Mouse (Mus musculus) liver, postnatal 0 days (tissue): ENCODE results near the gene Gm15217.

Experiments
- CTCF ChIP-seq: sonication (generic); IDR thresholded peaks from 2 replicates; pipeline ENCODE4 v1.5.1; 2016; ENCODE audit warnings: antibody characterized with exemption, low read depth
- EP300 ChIP-seq: IDR thresholded peaks from 2 replicates; pipeline ENCODE4 v1.6.1; 2016; ENCODE audit warnings: antibody characterized with exemption, low read depth, mild to moderate bottlenecking

DNA sequence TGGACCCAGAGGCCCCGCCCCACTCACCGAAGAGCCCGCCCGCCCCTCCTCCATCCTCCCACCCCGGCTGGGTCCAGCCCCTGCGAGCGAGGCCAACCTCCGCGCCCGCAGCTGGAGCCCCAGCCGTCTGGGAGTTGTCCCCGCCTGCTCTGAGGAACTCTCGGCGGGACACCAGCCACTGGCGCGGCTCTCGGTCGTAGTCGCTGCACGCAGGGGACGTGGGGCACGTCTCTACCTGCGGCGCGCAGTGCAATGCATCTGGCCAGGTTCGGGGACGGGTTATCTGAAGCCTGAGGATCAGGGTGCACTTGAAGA, 8.1 kb downstream of the Gm15217 start:
- TF ChIP-seq EP300 (no peak), CTCF (no peak)
